Mouse (Mus musculus): ENCODE results near the gene Slc9b2.

- TF ChIP-seq POLR2A (IDR thresholded peaks at IDR 0.05; ENCODE audit: borderline replicate concordance, insufficient read depth, low read length) (no peak), CTCF (IDR thresholded peaks at IDR 0.05; ENCODE audit: borderline replicate concordance, insufficient read depth, low read depth, low read length) (no peak)
These were observed 25.8 kb upstream of the Slc9b2 start for GRCm38 (mm10) chr3:135281701-135282100.

Measured in cerebellum, adult 2 months (tissue).